In the genomic region with DNA sequence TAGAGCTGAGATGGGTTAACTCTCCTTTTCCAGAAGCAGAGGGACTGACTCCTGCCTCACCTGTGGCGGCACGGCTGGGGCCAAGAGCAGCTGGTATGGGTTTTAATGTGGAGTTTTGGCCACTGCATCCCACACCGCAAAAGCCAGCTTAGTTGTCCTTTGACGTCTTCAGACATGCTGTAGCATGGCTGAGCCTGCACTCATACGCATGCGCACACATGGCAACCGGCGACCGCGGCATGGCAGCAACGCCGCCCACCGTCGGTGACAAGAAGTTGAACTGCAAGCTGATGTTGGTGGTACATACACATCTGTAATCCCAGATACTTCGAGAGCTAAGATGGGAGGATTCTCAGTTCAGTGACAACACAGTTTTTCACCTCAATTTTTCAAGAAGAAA, we compare ENCODE assay signal across 26 mouse cellular contexts. TPM values are rescaled to one million over a fixed set of nuclear protein-coding genes. Genes with fewer than 3 reads are reported as not detected.
"Had no signal": no experiment of that assay in that cellular context is flagged by ENCODE, and none has a peak within 500 bp of the region (broad histone marks: within the 10 kb centered on the region; RNA-seq: fewer than 3 reads in every experiment).

No protein-coding gene starts in this region.

- DNase-seq: kidney, adult 2 months; layer of hippocampus, postnatal 36 days; lung, adult 18-20 months; lung, postnatal 10 days; lung, postnatal 36 days; right cerebral cortex, adult 18-20 months; right cerebral cortex, postnatal 14 days; spleen, adult 18-20 months; thymus, adult 18-20 months; thymus, postnatal 14 days had no signal

- H3K9ac ChIP-seq: liver, embryonic 15.5 days; lung, embryonic 15.5 days; midbrain, embryonic 12.5 days; midbrain, embryonic 15.5 days; neural tube, embryonic 12.5 days; neural tube, embryonic 15.5 days had no signal

- H3K9me3 ChIP-seq: liver, embryonic 15.5 days; lung, embryonic 15.5 days; midbrain, embryonic 12.5 days; midbrain, embryonic 15.5 days; neural tube, embryonic 12.5 days; neural tube, embryonic 15.5 days had no signal

- H3K4me2 ChIP-seq: liver, embryonic 15.5 days; lung, embryonic 15.5 days; midbrain, embryonic 12.5 days; midbrain, embryonic 15.5 days; neural tube, embryonic 12.5 days; neural tube, embryonic 15.5 days had no signal

- ATAC-seq: intestine, postnatal 0 days; midbrain, embryonic 15.5 days had no signal

- H3K27me3 ChIP-seq: lung, embryonic 15.5 days; midbrain, embryonic 15.5 days; neural tube, embryonic 12.5 days; neural tube, embryonic 15.5 days had no signal

- H3K4me1 ChIP-seq: lung, embryonic 15.5 days; midbrain, embryonic 12.5 days; midbrain, embryonic 15.5 days; neural tube, embryonic 12.5 days; neural tube, embryonic 15.5 days had no signal

- H3K4me3 ChIP-seq: layer of hippocampus, adult 2 months; left cerebral cortex, adult 2 months; liver, embryonic 15.5 days; lung, embryonic 15.5 days; midbrain, embryonic 12.5 days; midbrain, embryonic 15.5 days; neural tube, embryonic 12.5 days; neural tube, embryonic 15.5 days had no signal

- H3K27ac ChIP-seq: kidney, postnatal 0 days; layer of hippocampus, adult 2 months; left cerebral cortex, adult 2 months; liver, embryonic 15.5 days; lung, embryonic 15.5 days; midbrain, embryonic 12.5 days; midbrain, embryonic 15.5 days; neural tube, embryonic 12.5 days; neural tube, embryonic 15.5 days had no signal

- H3K36me3 ChIP-seq: liver, embryonic 15.5 days; lung, embryonic 15.5 days; midbrain, embryonic 12.5 days; midbrain, embryonic 15.5 days; neural tube, embryonic 12.5 days; neural tube, embryonic 15.5 days had no signal

RNA-seq across cellular contexts. Expression of gene Prss54, which starts 25.2 kb away (rescaled TPM):
- polyA plus RNA-seq: intestine, postnatal 0 days; kidney, adult 2 months; kidney, embryonic 14.5 days; kidney, postnatal 0 days; large intestine, adult 2 months; limb, embryonic 11.5 days; limb, embryonic 14.5 days; liver, adult 2 months; liver, embryonic 15.5 days; lung, embryonic 15.5 days; midbrain, embryonic 12.5 days; midbrain, embryonic 15.5 days; neural tube, embryonic 12.5 days; neural tube, embryonic 15.5 days; stomach, embryonic 16.5 days had no signal
